Mouse (Mus musculus) intestine, embryonic 14.5 days (tissue): ENCODE results near the gene Mocs1. TPM values are rescaled to one million over a fixed set of nuclear protein-coding genes. Genes with fewer than 3 reads are reported as not detected.

Experiments used
- ATAC-seq: fragments of 200-750 bp; cut with Nextera tagmentation; replicated peaks from 2 replicates; pipeline ENCODE4 v1.8.0; 2017; ENCODE audit warnings: low read depth, moderate number of reproducible peaks, moderate TSS enrichment, moderate library complexity; ENCODE audit not compliant: low FRiP score, low TSS enrichment
- DNase-seq: peaks from one replicate; pipeline ENCODE4 v3.0.0-alpha.2; 2018; ENCODE audit warnings: low spot score
- H3K27ac ChIP-seq: fragments of 300-500 bp; sonication (generic); 2 replicates; pipeline ENCODE4 v1.5.1; 2014; ENCODE audit warnings: low read depth, mild to moderate bottlenecking, control low read depth
- H3K27me3 ChIP-seq: fragments of 300-500 bp; sonication (generic); replicated peaks from 2 replicates; pipeline ENCODE4 v1.6.1; 2014; ENCODE audit warnings: low read length, control low read depth; ENCODE audit not compliant: control insufficient read depth, insufficient read depth
- H3K36me3 ChIP-seq: fragments of 300-500 bp; sonication (generic); 2 replicates; pipeline ENCODE4 v1.6.1; 2014; ENCODE audit warnings: low read length, control low read depth; ENCODE audit not compliant: control insufficient read depth, insufficient read depth
- H3K4me1 ChIP-seq: fragments of 300-500 bp; sonication (generic); replicated peaks from 2 replicates; pipeline ENCODE4 v1.6.1; 2014; ENCODE audit warnings: low read length, control low read depth, mixed read lengths; ENCODE audit not compliant: control insufficient read depth, insufficient read depth
- H3K4me2 ChIP-seq: fragments of 300-500 bp; sonication (generic); 2 replicates; pipeline ENCODE4 v1.6.1; 2014; ENCODE audit warnings: low read length
- H3K4me3 ChIP-seq: fragments of 300-500 bp; sonication (generic); 2 replicates; pipeline ENCODE4 v1.5.1; 2014; ENCODE audit warnings: low read depth, low read length, control low read depth, mixed read lengths
- H3K9ac ChIP-seq: fragments of 300-500 bp; sonication (generic); 2 replicates; pipeline ENCODE4 v1.6.1; 2014; ENCODE audit warnings: mild to moderate bottlenecking, low read length
- H3K9me3 ChIP-seq: fragments of 300-500 bp; sonication (generic); 2 replicates; pipeline ENCODE4 v1.6.1; 2016; ENCODE audit warnings: low read length, control low read depth; ENCODE audit not compliant: control insufficient read depth
- WGBS: fragments of 180-500 bp; shearing (Covaris S2); extraction: QIAGEN DNeasy Blood & Tissue Kit; methylation state at CpG from one replicate; pipeline ENCODE4 v1.1.7; 2014; 5-methylcytosine and 5-hydroxymethylcytosine counted together
- polyA plus RNA-seq: library from polyadenylated mRNA; unstranded; fragments of >200 nt; fragmentation: Nextera tagmentation; extraction: Ambion mirVana; gene quantifications from 2 replicates; pipeline ENCODE4 v1.2.1, GENCODE M21; 2014

Mocs1 gene
- polyA plus RNA-seq = 7.8 and 8.7 TPM in 2 replicates

DNA sequence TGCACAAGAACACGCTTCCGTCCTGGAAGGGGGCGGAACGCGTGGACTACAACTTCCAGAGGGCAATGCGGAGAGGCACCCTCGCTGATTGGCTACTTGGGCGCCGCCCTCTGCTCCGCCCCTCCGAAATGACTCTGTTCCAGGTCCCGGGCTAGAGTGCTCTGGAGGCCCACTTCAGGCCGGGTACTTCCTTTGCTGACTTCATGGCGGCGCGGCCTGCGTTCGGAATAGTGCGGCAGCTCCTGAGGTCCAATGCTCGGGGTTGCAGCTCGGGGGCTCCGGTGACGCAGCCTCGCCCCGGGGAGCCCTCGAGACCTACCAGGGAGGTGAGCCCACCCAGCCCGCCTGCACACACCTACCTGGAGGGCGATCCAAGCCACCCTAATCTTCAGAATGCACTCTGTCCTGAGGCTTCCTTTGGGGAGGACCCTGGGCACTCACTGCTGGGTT lies at the start of gene Mocs1:
Gene Mocs1, plus strand, starts transcription at position 124 of the 450 bp plus-strand sequence.
- Histone ChIP-seq H3K36me3 (0 out of 2 replicates have a peak, but pooled peaks cover 5% of the 10 kb centered on the region), H3K4me1 (peaks cover 19% of the 10 kb centered on the region), H3K9ac (peak within 1 kb of the TSS; percentile 85), H3K4me3 (peak within 1 kb of the TSS; percentile 81), H3K4me2 (peak within 1 kb of the TSS; percentile 97), H3K9me3 (no peaks in the 10 kb centered on the region), H3K27me3 (no peaks in the 10 kb centered on the region), H3K27ac (peak within 1 kb of the TSS; percentile 40; the same call in 1 of the 2 replicates)
- 0% methylated on average over 28 of the region's 28 CpGs for WGBS
- ATAC-seq (peak; percentile 97), DNase-seq (peak; percentile 89)

DNA sequence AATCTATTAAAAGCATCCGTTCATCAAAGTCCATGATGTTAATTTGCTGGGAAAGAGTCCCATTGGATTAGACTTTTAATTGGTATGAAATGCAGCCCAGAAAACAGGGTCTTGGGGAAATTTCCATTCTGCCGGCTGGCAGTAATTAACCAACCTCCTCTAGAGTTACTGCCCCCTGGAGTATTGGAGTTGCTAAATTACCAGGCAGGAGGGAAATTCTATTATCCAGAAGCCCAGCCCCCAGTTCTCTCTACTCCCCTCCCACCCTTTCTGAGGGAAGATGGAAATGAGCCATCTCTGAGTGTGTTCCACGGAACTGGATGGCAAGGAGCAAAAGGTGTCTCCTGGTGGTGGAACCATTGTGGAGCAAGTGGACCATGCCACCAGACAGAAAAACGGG lies 48.5 kb upstream of the Mocs1 start:
- no peak overlapping the region for H3K4me2 ChIP-seq
- DNase-seq = no peak

GRCm38 (mm10) chr17:49384217-49384943 lies 43.8 kb upstream of the Mocs1 start:
- no peak for DNase-seq
- no peak for ATAC-seq
- Histone ChIP-seq H3K36me3 (no peaks in the 10 kb centered on the region), H3K4me2 (no peak overlapping the region), H3K4me3 (no peak overlapping the region), H3K27me3 (no peaks in the 10 kb centered on the region), H3K27ac (no peak overlapping the region), H3K9ac (no peak overlapping the region), H3K4me1 (0 out of 2 replicates have a peak, but pooled peaks cover 2% of the 10 kb centered on the region), H3K9me3 (0 out of 2 replicates have a peak, but pooled peaks cover 3% of the 10 kb centered on the region)
- 32% methylated on average over 6 of the region's 6 CpGs for WGBS

More for the DNA sequence above, 48.5 kb upstream of the Mocs1 start:
- no peak overlapping the region for H3K4me3 ChIP-seq
- ATAC-seq = no peak
- H3K4me1 ChIP-seq = 0 out of 2 replicates have a peak, but pooled peaks cover 2% of the 10 kb centered on the region
- H3K9ac ChIP-seq = no peak overlapping the region
- H3K27me3 ChIP-seq = no peaks in the 10 kb centered on the region
- no peaks in the 10 kb centered on the region for H3K36me3 ChIP-seq
- 85% methylated on average over 4 of the region's 4 CpGs for WGBS
- no peak overlapping the region for H3K27ac ChIP-seq
- H3K9me3 ChIP-seq = no peaks in the 10 kb centered on the region

- H3K9me3 ChIP-seq = 0 out of 2 replicates have a peak, but pooled peaks cover 3% of the 10 kb centered on the region
- no peak overlapping the region for H3K4me2 ChIP-seq
- H3K9ac ChIP-seq = no peak overlapping the region
- no peak for DNase-seq
- H3K36me3 ChIP-seq = no peaks in the 10 kb centered on the region
- no peak for ATAC-seq
- WGBS = 75% methylated on average over 2 of the region's 2 CpGs
- H3K27ac ChIP-seq = no peak overlapping the region
- H3K4me3 ChIP-seq = no peak overlapping the region
- H3K4me1 ChIP-seq = 0 out of 2 replicates have a peak, but pooled peaks cover 2% of the 10 kb centered on the region
- H3K27me3 ChIP-seq = no peaks in the 10 kb centered on the region
Observed at GRCm38 (mm10) chr17:49387741-49388140, 40.4 kb upstream of the Mocs1 start.

GRCm38 (mm10) chr17:49392751-49393150 lies 35.4 kb upstream of the Mocs1 start:
- no peaks in the 10 kb centered on the region for H3K36me3 ChIP-seq
- H3K9ac ChIP-seq = no peak overlapping the region
- H3K4me3 ChIP-seq = no peak overlapping the region
- no peaks in the 10 kb centered on the region for H3K4me1 ChIP-seq
- H3K4me2 ChIP-seq = no peak overlapping the region
- no peak for DNase-seq
- H3K9me3 ChIP-seq = 0 out of 2 replicates have a peak, but pooled peaks cover under 1% of the 10 kb centered on the region
- WGBS = 17% methylated on average over 1 of the region's 1 CpGs
- no peaks in the 10 kb centered on the region for H3K27me3 ChIP-seq
- H3K27ac ChIP-seq = no peak overlapping the region
- ATAC-seq = no peak

GRCm38 (mm10) chr17:49394836-49395235 lies 33.3 kb upstream of the Mocs1 start:
- Histone ChIP-seq H3K36me3 (no peaks in the 10 kb centered on the region), H3K27ac (no peak overlapping the region), H3K9me3 (no peaks in the 10 kb centered on the region), H3K27me3 (no peaks in the 10 kb centered on the region), H3K4me3 (no peak overlapping the region), H3K9ac (no peak overlapping the region), H3K4me1 (no peaks in the 10 kb centered on the region), H3K4me2 (no peak overlapping the region)
- no peak for DNase-seq
- 53% methylated on average over 1 of the region's 1 CpGs for WGBS
- no peak for ATAC-seq

- Histone ChIP-seq H3K4me3 (no peak overlapping the region), H3K4me2 (no peak overlapping the region), H3K4me1 (no peaks in the 10 kb centered on the region), H3K9me3 (no peaks in the 10 kb centered on the region), H3K36me3 (no peaks in the 10 kb centered on the region), H3K27me3 (no peaks in the 10 kb centered on the region), H3K27ac (no peak overlapping the region), H3K9ac (no peak overlapping the region)
- WGBS = 73% methylated on average over 4 of the region's 4 CpGs
- DNase-seq (no peak), ATAC-seq (no peak)
Observed at GRCm38 (mm10) chr17:49399605-49400004, 28.6 kb upstream of the Mocs1 start.

DNA sequence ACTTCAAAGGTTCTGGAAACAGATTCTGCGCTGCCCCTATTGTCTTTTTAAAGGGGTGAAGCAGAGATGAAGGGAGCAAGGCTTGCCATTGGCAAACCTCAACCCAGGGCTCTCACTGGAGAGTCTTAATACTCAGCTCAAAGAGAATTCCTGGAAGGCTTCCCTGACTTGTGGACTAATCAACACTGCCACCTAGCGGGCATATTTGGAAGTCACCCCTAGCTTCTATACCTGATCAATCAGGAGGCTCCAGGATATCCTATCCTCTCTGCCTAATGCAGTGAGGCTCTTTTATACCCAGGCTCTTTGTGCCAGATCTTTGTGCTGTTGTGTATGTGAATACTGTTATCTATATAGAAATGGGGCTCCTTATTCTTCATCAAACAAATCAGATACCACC lies 28.0 kb upstream of the Mocs1 start:
- Histone ChIP-seq H3K4me1 (no peaks in the 10 kb centered on the region), H3K27me3 (no peaks in the 10 kb centered on the region), H3K9ac (no peak overlapping the region), H3K4me2 (no peak overlapping the region), H3K27ac (no peak overlapping the region), H3K36me3 (no peaks in the 10 kb centered on the region), H3K9me3 (no peaks in the 10 kb centered on the region), H3K4me3 (no peak overlapping the region)
- peak; percentile 90 for DNase-seq
- 0 out of 2 replicates have a peak, but pooled peaks have one; percentile 53 for ATAC-seq
- WGBS = 5% methylated on average over 2 of the region's 2 CpGs
